Mouse (Mus musculus) cerebellum, adult 2 months (tissue): ENCODE results near the gene Olfr1133.

Source experiments
- CTCF ChIP-seq: fragments of 200-500 bp; IDR thresholded peaks from 2 replicates; pipeline ENCODE4 v1.5.1; 2011; ENCODE audit warnings: low read depth, mild to moderate bottlenecking, control low read depth, low read length, moderate library complexity, borderline replicate concordance; ENCODE audit not compliant: insufficient read depth
- POLR2A ChIP-seq: fragments of 200-500 bp; IDR thresholded peaks from 2 replicates; pipeline ENCODE4 v1.6.1; 2011; ENCODE audit warnings: low read length, control low read depth, borderline replicate concordance; ENCODE audit not compliant: insufficient read depth

- TF ChIP-seq CTCF (no peak), POLR2A (no peak)
These were observed 46.7 kb upstream of the Olfr1133 start, which contains the start of gene Olfr1136 for GRCm38 (mm10) chr2:87693847-87694246.
